Mouse (Mus musculus): ENCODE data around the gene Htr6. TPM values are rescaled to one million over a fixed set of nuclear protein-coding genes. Genes with fewer than 3 reads are reported as not detected.
A peak's percentile ranks its signal among the peaks of the same experiment; 100 is the strongest.

Gene Htr6
- polyA plus RNA-seq, 1 experiment = 1.8 TPM

DNA sequence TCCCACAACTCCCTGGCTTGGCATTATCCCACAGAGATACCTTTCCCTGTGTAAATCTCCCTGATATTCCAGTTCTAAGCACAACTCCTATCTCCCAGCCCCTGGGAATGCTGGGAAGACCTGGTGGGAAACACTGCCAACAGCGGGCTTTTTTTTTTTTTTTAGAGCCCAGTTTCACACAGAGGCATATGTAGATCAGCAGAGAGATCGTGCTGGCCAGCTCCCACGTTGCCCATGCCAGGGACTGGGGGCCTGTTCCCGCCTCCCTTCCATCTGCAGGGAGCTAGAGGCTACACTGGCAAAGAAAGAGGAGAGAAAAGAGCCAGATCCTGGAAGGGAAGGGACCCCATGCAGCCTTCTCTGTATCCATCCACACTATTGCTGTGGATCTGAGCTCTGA, 7.1 kb downstream of the Htr6 start:
- DNase-seq (ENCODE audit: low read depth) = peak; percentile 69
- TF ChIP-seq CTCF (IDR thresholded peaks at IDR 0.05; ENCODE audit: borderline replicate concordance, extremely low read depth, insufficient read depth, insufficient read length) = no peak
- TF ChIP-seq POLR2A (IDR thresholded peaks at IDR 0.05; ENCODE audit: borderline replicate concordance, extremely low read depth, insufficient read depth, insufficient read length, poor library complexity, severe bottlenecking) = no peak

DNA sequence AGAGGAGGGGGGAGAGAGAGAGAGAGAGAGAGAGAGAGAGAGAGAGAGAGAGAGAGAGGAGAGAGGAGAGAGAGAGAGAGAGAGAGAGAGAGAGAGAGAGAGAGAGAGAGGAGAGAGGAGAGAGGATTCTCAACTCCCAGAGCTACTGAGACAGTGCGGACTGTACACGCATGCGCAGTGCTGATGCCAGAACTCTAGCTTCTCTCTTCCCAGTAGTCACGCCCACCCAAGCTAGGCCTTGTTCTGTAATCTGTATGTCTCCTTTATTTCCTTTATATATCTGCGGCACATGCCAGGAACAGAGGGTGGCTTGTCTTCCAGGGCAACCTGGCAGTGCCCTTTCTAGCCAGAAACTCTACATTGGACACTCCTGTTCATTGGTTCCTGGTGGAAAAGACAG, 10.5 kb downstream of the Htr6 start:
- TF ChIP-seq CTCF (IDR thresholded peaks at IDR 0.05; ENCODE audit: borderline replicate concordance, extremely low read depth, insufficient read depth, insufficient read length) = no peak
- TF ChIP-seq POLR2A (IDR thresholded peaks at IDR 0.05; ENCODE audit: borderline replicate concordance, extremely low read depth, insufficient read depth, insufficient read length, poor library complexity, severe bottlenecking) = no peak
- no peak for DNase-seq (ENCODE audit: low read depth)

DNA sequence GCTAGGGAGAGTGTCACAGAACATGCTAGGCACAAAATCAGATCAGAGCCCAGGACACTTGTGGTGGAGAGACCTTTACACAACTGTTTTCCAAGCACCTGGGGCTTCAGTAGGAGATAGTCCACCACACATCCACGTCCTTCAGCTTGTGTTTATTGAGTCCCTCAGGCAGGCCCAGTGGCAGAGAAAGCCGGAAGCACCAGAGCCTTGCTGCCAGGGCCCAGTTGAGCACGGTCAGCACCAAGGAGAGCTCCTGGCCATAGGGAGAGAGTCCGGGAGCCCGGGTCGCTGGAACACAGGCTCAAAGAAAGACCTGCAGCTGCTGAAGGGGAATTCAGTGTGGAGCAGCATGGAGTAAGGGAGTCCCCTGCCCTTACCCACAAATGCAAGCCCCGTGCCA, 15.8 kb downstream of the Htr6 start:
- DNase-seq (ENCODE audit: low read depth) = peak; percentile 29
- TF ChIP-seq CTCF (IDR thresholded peaks at IDR 0.05; ENCODE audit: borderline replicate concordance, extremely low read depth, insufficient read depth, insufficient read length) (no peak), POLR2A (IDR thresholded peaks at IDR 0.05; ENCODE audit: borderline replicate concordance, extremely low read depth, insufficient read depth, insufficient read length, poor library complexity, severe bottlenecking) (no peak)

DNA sequence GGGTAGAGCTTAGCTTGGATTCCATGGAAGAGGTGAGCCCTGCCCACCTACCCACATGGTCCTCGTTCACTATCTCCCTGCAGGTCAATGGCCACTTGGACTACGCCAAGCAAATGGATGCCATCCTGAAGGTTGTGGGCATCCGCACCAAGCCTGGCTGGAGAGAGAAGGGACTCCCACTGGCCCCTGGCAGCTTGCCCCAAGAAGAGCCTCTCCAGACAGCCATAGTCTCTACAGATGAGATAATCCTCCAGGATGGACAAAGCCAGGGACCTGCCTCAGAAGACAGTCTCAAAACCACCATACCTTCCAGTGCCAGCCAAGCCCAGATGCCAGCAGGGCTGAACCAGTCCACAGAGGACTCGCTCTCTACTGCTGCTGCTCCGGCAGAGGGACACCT, 17.3 kb downstream of the Htr6 start:
- TF ChIP-seq CTCF (IDR thresholded peaks at IDR 0.05; ENCODE audit: borderline replicate concordance, extremely low read depth, insufficient read depth, insufficient read length) (no peak), POLR2A (IDR thresholded peaks at IDR 0.05; ENCODE audit: borderline replicate concordance, extremely low read depth, insufficient read depth, insufficient read length, poor library complexity, severe bottlenecking) (no peak)
- DNase-seq (ENCODE audit: low read depth) = no peak

DNA sequence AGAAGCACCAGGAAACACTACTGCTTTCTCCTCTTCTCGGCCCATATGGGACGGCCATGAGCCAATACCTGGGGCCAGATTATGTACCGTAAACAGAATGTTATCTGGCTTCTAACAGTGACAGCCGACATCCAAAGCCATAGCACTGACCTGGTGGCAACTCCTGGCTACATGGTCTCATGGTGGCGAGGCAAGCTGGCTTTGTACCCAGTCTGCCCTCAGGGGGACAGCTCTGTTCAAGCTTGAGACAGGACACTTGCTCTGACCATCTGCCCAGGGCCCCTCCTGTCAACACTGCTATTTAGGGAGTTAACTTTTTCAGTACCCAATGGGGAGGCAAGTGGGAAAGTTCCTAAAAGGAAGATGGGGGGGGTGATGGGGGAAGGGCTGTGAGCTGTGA, 18.1 kb downstream of the Htr6 start:
- DNase-seq (ENCODE audit: low read depth) = no peak
- TF ChIP-seq POLR2A (IDR thresholded peaks at IDR 0.05; ENCODE audit: borderline replicate concordance, extremely low read depth, insufficient read depth, insufficient read length, poor library complexity, severe bottlenecking) (no peak), CTCF (IDR thresholded peaks at IDR 0.05; ENCODE audit: borderline replicate concordance, extremely low read depth, insufficient read depth, insufficient read length) (no peak)

DNA sequence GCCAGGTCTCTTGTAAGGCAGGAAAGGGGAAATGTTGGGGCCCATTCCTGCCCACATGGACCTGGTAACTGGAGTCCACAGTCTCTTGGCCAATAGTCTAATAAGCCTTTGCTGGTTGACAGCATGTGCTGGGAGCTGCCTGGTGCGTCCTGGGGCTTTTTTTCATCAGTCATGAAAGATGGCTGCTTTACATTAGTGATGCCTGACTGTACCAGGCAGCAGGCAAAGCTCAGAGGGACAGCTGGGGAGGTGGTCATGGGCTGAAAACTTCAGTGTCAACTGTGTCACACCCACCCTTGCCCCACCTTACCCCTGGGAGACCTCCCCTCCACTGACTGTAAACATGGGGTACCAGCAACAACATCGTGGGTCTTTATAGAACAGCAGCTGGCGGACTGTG, 19.6 kb downstream of the Htr6 start:
- TF ChIP-seq POLR2A (IDR thresholded peaks at IDR 0.05; ENCODE audit: borderline replicate concordance, extremely low read depth, insufficient read depth, insufficient read length, poor library complexity, severe bottlenecking) (no peak), CTCF (IDR thresholded peaks at IDR 0.05; ENCODE audit: borderline replicate concordance, extremely low read depth, insufficient read depth, insufficient read length) (no peak)
- no peak for DNase-seq (ENCODE audit: low read depth)

DNA sequence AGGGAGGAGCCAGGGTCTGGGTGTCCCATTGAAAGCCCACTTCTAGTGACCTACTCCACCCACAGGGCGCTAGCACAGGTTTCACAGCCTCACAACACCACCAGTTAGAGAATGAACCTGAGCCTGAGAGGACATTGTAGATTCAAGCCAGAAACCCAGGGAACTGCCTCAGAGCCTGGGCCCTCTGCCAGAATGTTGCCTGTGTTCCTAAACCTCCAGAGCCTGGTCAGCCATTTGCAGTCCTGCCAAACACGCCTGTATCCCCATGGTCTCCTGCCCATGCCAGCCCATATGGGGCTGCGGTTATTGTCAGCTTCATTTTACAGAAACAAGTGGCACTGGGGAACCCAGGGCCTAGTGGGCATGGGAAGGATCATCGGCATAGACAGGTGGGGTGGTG, 20.0 kb downstream of the Htr6 start:
- TF ChIP-seq POLR2A (IDR thresholded peaks at IDR 0.05; ENCODE audit: borderline replicate concordance, extremely low read depth, insufficient read depth, insufficient read length, poor library complexity, severe bottlenecking) (no peak), CTCF (IDR thresholded peaks at IDR 0.05; ENCODE audit: borderline replicate concordance, extremely low read depth, insufficient read depth, insufficient read length) (no peak)
- peak; percentile 93 for DNase-seq (ENCODE audit: low read depth)

DNA sequence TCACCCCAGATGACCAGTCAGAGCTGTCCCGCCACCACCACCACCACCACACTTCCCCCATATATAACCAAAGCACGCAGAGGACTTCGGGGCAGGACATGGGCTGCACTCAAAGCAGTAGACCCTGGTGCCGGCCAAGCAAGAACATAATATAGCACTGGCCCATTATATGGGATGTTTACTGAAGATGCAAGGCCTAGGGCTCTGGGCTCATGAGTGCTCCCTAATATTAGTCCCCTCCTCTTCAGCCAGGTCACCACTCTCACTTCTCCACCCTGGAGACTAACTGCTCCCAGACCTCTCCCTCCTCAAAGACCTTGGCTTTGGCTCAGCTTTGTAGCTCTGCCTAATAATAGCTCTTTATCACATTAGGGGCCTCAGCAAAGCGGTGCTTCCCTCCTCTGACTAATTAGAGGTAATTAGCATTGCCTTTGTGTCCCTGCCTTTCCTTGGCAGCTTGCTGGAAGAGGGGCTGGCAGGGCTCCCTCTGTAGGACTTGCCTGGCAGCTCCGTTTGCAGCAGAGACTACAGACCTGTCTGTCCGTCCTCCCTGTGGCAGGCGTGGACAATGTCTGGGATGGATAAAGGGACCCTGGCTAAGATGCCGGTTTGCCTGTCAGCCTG, 21.0 kb downstream of the Htr6 start:
- peak; percentile 97 for DNase-seq (ENCODE audit: low read depth)
- TF ChIP-seq CTCF (IDR thresholded peaks at IDR 0.05; ENCODE audit: borderline replicate concordance, extremely low read depth, insufficient read depth, insufficient read length) = peak; percentile 65
- TF ChIP-seq POLR2A (IDR thresholded peaks at IDR 0.05; ENCODE audit: borderline replicate concordance, extremely low read depth, insufficient read depth, insufficient read length, poor library complexity, severe bottlenecking) = no peak

DNA sequence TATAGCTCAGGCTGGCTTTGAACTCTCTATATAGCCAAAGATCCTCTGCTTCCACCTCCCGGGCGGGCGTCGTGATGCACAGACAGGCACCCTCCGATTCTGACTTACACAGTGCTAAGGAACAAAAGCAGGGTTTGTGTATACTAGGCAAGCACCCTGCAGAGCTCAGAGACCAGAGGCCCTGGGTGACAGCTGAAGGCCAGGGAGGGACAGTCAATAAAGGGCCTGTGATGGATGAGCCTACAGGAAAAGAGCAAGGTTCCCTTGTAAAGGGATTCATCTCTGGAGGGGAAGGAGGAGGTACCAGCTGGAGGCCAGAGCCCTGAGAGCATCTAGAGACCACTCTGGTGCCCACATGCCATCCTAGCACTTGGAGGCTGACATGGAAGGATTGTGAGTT, 22.0 kb downstream of the Htr6 start:
- TF ChIP-seq CTCF (IDR thresholded peaks at IDR 0.05; ENCODE audit: borderline replicate concordance, extremely low read depth, insufficient read depth, insufficient read length) (no peak), POLR2A (IDR thresholded peaks at IDR 0.05; ENCODE audit: borderline replicate concordance, extremely low read depth, insufficient read depth, insufficient read length, poor library complexity, severe bottlenecking) (no peak)
- no peak for DNase-seq (ENCODE audit: low read depth)

DNA sequence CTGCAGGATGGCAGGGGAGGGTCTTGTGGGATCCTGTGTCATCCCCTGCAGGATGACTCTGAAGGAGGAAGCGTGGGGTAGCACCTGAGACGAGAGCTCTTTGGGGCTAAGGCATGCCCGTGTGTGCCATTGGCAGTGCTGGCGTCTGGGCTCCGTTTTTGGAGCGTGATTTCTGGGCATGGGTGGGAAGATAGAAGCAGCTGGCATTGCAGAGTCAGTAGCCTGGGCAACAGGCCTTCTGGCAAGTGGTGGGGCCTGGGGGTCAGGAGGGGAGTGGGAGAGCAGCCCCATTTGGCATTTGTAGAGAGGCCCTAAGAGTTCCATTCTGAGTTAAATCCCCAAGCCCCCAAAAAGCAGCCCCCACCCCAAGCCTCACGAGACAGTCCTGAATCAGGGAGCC, 22.6 kb downstream of the Htr6 start:
- TF ChIP-seq CTCF (IDR thresholded peaks at IDR 0.05; ENCODE audit: borderline replicate concordance, extremely low read depth, insufficient read depth, insufficient read length) (no peak), POLR2A (IDR thresholded peaks at IDR 0.05; ENCODE audit: borderline replicate concordance, extremely low read depth, insufficient read depth, insufficient read length, poor library complexity, severe bottlenecking) (no peak)
- DNase-seq (ENCODE audit: low read depth) = peak; percentile 23

DNA sequence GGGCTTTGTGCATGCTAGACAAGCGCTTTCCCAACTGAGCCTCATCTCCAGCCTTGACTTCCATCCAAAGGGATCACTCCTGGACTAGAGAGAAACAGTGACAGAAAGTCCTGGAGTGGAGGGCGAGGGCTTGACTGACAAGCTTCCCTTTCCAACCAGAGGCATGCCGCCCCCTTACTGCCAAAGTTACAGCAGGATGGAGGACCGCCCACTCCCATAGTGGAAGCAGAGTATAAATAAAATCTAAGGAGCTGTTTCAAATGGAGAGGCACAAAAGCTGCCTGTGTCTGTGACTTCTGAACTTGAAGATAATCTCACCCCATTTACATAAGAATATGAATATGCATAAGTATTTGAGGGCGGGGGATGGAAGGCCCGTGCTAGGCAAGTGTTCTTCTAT, 26.9 kb downstream of the Htr6 start:
- DNase-seq (ENCODE audit: low read depth) = peak; percentile 35
- TF ChIP-seq POLR2A (IDR thresholded peaks at IDR 0.05; ENCODE audit: borderline replicate concordance, extremely low read depth, insufficient read depth, insufficient read length, poor library complexity, severe bottlenecking) = no peak
- TF ChIP-seq CTCF (IDR thresholded peaks at IDR 0.05; ENCODE audit: borderline replicate concordance, extremely low read depth, insufficient read depth, insufficient read length) = no peak

DNA sequence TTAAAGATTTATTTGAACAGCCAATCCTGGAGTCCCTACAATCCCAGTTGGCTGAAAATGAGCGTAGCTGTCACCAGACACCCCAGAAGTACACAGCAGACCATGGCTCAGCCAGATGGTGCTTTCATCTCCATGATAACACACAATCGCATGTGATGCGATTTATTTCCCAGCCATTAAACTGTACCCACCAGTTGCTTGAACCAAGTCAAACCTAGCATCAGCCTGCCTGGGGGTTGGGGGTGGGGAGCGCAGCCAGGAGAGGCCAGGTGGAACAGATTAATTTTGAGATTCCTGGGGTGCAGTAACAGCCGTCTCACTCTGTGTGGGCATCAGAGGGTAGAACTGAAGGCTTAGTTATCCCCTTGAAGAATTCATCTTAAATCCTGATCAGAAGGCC, 29.0 kb downstream of the Htr6 start:
- no peak for TF ChIP-seq POLR2A (IDR thresholded peaks at IDR 0.05; ENCODE audit: borderline replicate concordance, extremely low read depth, insufficient read depth, insufficient read length, poor library complexity, severe bottlenecking)
- TF ChIP-seq CTCF (IDR thresholded peaks at IDR 0.05; ENCODE audit: borderline replicate concordance, extremely low read depth, insufficient read depth, insufficient read length) = no peak

More for the DNA sequence above, 29.0 kb downstream of the Htr6 start:
- DNase-seq (ENCODE audit: low read depth) = peak; percentile 69
